32 mouse cellular contexts compared by ENCODE assay signal in genomic region chr2:107013161-107013560, GRCm38 (mm10). TPM values are rescaled to one million over a fixed set of nuclear protein-coding genes. Genes with fewer than 3 reads are reported as not detected.
A peak's percentile ranks its signal among the peaks of the same experiment; 100 is the strongest.
DNase-seq lines count a peak whose midpoint lies in the region; ATAC-seq lines count a peak whose summit lies in the region.
"Had no signal": no experiment of that assay in that cellular context is flagged by ENCODE, and none has a peak within 500 bp of the region (broad histone marks: within the 10 kb centered on the region; RNA-seq: fewer than 3 reads in every experiment).

No protein-coding gene starts in this region.

- H3K27me3 ChIP-seq in heart, embryonic 16.5 days (ENCODE audit: control insufficient read depth, insufficient read depth, low read length): no peaks in the 10 kb centered on the region
- H3K27me3 ChIP-seq: hindbrain, embryonic 13.5 days; intestine, embryonic 15.5 days had no signal

- H3K9me3 ChIP-seq in heart, embryonic 16.5 days (replicated peaks; ENCODE audit: control insufficient read depth, low read length): no peaks in the 10 kb centered on the region
- H3K9me3 ChIP-seq: heart, embryonic 10.5 days; hindbrain, embryonic 10.5 days; hindbrain, embryonic 13.5 days; intestine, embryonic 15.5 days had no signal

- intact Hi-C loops in heart, postnatal 14 days (cut with DNase I): no loop called here

- peaks cover 6% of the 10 kb centered on the region for H3K4me1 ChIP-seq in heart, embryonic 16.5 days (ENCODE audit: control insufficient read depth, insufficient read depth, low read length)
- H3K4me1 ChIP-seq: hindbrain, embryonic 10.5 days; hindbrain, embryonic 13.5 days; intestine, embryonic 15.5 days had no signal

- H3K4me3 ChIP-seq in heart, embryonic 16.5 days (ENCODE audit: low read length): no peak overlapping the region
- H3K4me3 ChIP-seq: heart, embryonic 10.5 days; hindbrain, embryonic 10.5 days; hindbrain, embryonic 13.5 days; intestine, embryonic 15.5 days had no signal

- no peak overlapping the region for H3K9ac ChIP-seq in heart, embryonic 16.5 days (ENCODE audit: low read length)
- H3K9ac ChIP-seq: forebrain, postnatal 0 days; hindbrain, embryonic 13.5 days; intestine, embryonic 15.5 days had no signal

- DNase-seq in heart, adult 11 months: peak; percentile 57
- no peak for DNase-seq in heart, postnatal 14 days
- no peak for DNase-seq in heart, adult 8-10 months (ENCODE audit: low spot score)
- peak; percentile 46 for DNase-seq in fibroblast of lung, adult 2 months (ENCODE audit: low read depth)
- no peak for DNase-seq in kidney, postnatal 25 days
- DNase-seq: adrenal gland, postnatal 10 days; adrenal gland, postnatal 36 days; cerebellum, adult 18-20 months; cerebellum, adult 9-10 months; cerebellum, postnatal 14 days; gastrocnemius, postnatal 10 days; gastrocnemius, postnatal 36 days; heart, postnatal 36 days; kidney, adult 11 months; kidney, adult 8-10 months had no signal

- H3K36me3 ChIP-seq in heart, embryonic 16.5 days (ENCODE audit: control insufficient read depth, insufficient read depth): no peaks in the 10 kb centered on the region
- H3K36me3 ChIP-seq: heart, embryonic 10.5 days; hindbrain, embryonic 10.5 days; hindbrain, embryonic 13.5 days; intestine, embryonic 15.5 days had no signal

- H3K4me2 ChIP-seq in heart, embryonic 16.5 days (ENCODE audit: low read depth, low read length): no peak overlapping the region
- H3K4me2 ChIP-seq: hindbrain, embryonic 13.5 days; intestine, embryonic 15.5 days had no signal

- H3K27ac ChIP-seq in heart, embryonic 16.5 days (ENCODE audit: low read length): peak overlapping the region; percentile 87
- H3K27ac ChIP-seq: heart, embryonic 10.5 days; hindbrain, embryonic 10.5 days; hindbrain, embryonic 13.5 days; intestine, embryonic 15.5 days had no signal

- 81% methylated on average over 4 of the region's 4 CpGs for WGBS in heart, embryonic 16.5 days

- ATAC-seq in heart, embryonic 16.5 days (replicated peaks; ENCODE audit: extremely low read depth, insufficient read depth, low FRiP score): no peak
- ATAC-seq: forebrain, embryonic 14.5 days; forebrain, postnatal 0 days; hindbrain, embryonic 16.5 days; intestine, embryonic 15.5 days; Patski had no signal

RNA-seq across cellular contexts. Expression of gene Arl14ep, which starts 38.9 kb away (rescaled TPM):
- 10 to 100 TPM; 12.5 to 12.7 TPM for total RNA-seq in heart, postnatal 14 days (2021)
- 23.4 and 23.5 TPM in 2 replicates for polyA plus RNA-seq in heart, embryonic 16.5 days (2015; fragmentation: Nextera tagmentation; extraction: Ambion mirVana)
- total RNA-seq in heart, adult 8-10 months (2022): 10 to 100 TPM in 3 of 4 experiments, 1 to 10 TPM in 1; 9.4 to 11.8 (median 10.2) TPM

RNA-seq across cellular contexts. Expression of gene Fshb, which starts 46.3 kb away (rescaled TPM):
- not detected for total RNA-seq in heart, postnatal 14 days (2021)
- not detected in 2 replicates for polyA plus RNA-seq in heart, embryonic 16.5 days (2015; fragmentation: Nextera tagmentation; extraction: Ambion mirVana)
- not detected for total RNA-seq in heart, adult 8-10 months (2022)
- total RNA-seq: adrenal gland, adult 18-20 months; adrenal gland, postnatal 10 days; adrenal gland, postnatal 36 days; ES-E14; forebrain, postnatal 0 days; gastrocnemius, adult 18-20 months; gastrocnemius, postnatal 10 days; gastrocnemius, postnatal 36 days; granulocyte monocyte progenitor cell, adult 5-6 weeks; heart, postnatal 36 days had no signal
- polyA plus RNA-seq: embryonic facial prominence, embryonic 11.5 days; embryonic facial prominence, embryonic 14.5 days; forebrain, embryonic 11.5 days; forebrain, embryonic 14.5 days; forebrain, postnatal 0 days; heart, embryonic 10.5 days; heart, embryonic 14.5 days; hindbrain, embryonic 10.5 days; hindbrain, embryonic 13.5 days; hindbrain, embryonic 16.5 days; intestine, embryonic 15.5 days; Patski had no signal

Comparison
In these comparisons a context has a peak if more than half of its experiments do, and no peak if none do; other contexts are left out.
1. DNase-seq: peak in heart, adult 11 months (single experiment) and fibroblast of lung, adult 2 months (single experiment); none in heart, postnatal 14 days (0 of 2), heart, adult 8-10 months (single experiment) and kidney, postnatal 25 days (0 of 2).